Mouse (Mus musculus) neural tube, embryonic 11.5 days (tissue): ENCODE results near the gene Apol7b. TPM values are rescaled to one million over a fixed set of nuclear protein-coding genes. Genes with fewer than 3 reads are reported as not detected.
"Not testable (repeated sequence)": the region's sequence is repeated elsewhere in the genome, so short reads cannot be mapped to it uniquely, and the experiment has no call there.

ENCODE experiments used
- ATAC-seq: fragments of 200-750 bp; cut with Nextera tagmentation; 2 replicates; pipeline ENCODE4 v1.8.0; 2017; ENCODE audit warnings: moderate number of reproducible peaks, mild to moderate bottlenecking, moderate TSS enrichment, moderate library complexity; ENCODE audit not compliant: insufficient read depth, low FRiP score, low TSS enrichment
- DNase-seq: peaks from one replicate; pipeline ENCODE4 v3.0.0-alpha.2; 2015; ENCODE audit warnings: low spot score
- H3K27ac ChIP-seq: fragments of 300-500 bp; sonication (generic); 2 replicates; pipeline ENCODE4 v1.5.1; 2014; ENCODE audit warnings: low read depth, mild to moderate bottlenecking, low read length
- H3K27me3 ChIP-seq: fragments of 300-500 bp; sonication (generic); 2 replicates; pipeline ENCODE4 v1.6.1; 2014; ENCODE audit warnings: mild to moderate bottlenecking, low read length, mixed read lengths; ENCODE audit not compliant: control insufficient read depth, insufficient read depth
- H3K36me3 ChIP-seq: fragments of 300-500 bp; sonication (generic); 2 replicates; pipeline ENCODE4 v1.6.1; 2014; ENCODE audit warnings: mild to moderate bottlenecking, low read length, moderate library complexity, mixed read lengths; ENCODE audit not compliant: control insufficient read depth, insufficient read depth
- H3K4me1 ChIP-seq: fragments of 300-500 bp; sonication (generic); 2 replicates; pipeline ENCODE4 v1.6.1; 2014; ENCODE audit warnings: low read length, mixed read lengths; ENCODE audit not compliant: control insufficient read depth, insufficient read depth
- H3K4me2 ChIP-seq: fragments of 300-500 bp; sonication (generic); 2 replicates; pipeline ENCODE4 v1.6.1; 2014; ENCODE audit warnings: low read depth, mild to moderate bottlenecking, moderate library complexity
- H3K4me3 ChIP-seq: fragments of 300-500 bp; sonication (generic); 2 replicates; pipeline ENCODE4 v1.5.1; 2014; ENCODE audit warnings: low read depth, low read length
- H3K9ac ChIP-seq: fragments of 300-500 bp; sonication (generic); 2 replicates; pipeline ENCODE4 v1.6.1; 2014; ENCODE audit warnings: mild to moderate bottlenecking, low read length
- H3K9me3 ChIP-seq: fragments of 300-500 bp; sonication (generic); 2 replicates; pipeline ENCODE4 v1.6.1; 2016; ENCODE audit warnings: low read length; ENCODE audit not compliant: control insufficient read depth
- WGBS: fragments of 180-500 bp; shearing (Covaris S2); extraction: QIAGEN DNeasy Blood & Tissue Kit; methylation state at CpG from one replicate; pipeline ENCODE4 v1.1.7; 2014; 5-methylcytosine and 5-hydroxymethylcytosine counted together
- polyA plus RNA-seq: library from polyadenylated mRNA; unstranded; fragments of >200 nt; fragmentation: Nextera tagmentation; extraction: Ambion mirVana; gene quantifications from 2 replicates; pipeline ENCODE4 v1.2.1, GENCODE M21; 2014

The Apol7b gene
- polyA plus RNA-seq, 1 experiment from 2014 or later: not detected

DNA sequence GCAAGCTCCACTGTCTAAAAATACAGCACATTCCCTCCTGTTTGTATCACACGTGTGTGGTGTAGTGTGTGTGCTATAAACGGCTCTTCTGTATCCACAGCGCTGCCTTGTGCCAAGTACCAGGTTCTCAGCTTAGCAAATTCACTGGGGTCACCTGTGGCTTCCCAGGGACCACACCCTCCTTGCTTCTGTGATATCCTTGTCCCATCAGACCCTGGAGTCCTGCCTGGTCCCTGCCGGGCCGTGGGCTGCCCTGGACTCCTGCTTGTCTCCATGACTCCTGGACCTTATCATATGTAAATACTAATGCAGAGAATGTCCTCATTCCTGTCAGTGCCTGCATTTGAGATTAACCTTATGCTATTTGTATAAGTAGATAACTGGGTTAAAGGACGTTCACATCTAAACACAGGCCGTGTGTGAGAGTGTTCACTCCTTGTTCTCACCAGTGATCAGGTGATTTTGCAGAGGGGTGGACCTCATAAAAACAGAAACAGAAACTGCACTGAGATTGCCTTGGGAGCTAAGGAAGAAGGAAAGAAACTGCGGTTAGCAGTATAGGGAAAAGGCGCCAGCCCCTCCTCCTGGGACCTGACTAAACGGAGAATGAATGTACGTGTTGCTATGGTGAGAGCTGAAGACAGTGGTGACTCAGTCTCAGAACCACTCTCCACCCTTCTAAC is 49.7 kb downstream of the Apol7b start:
- not testable (repeated sequence) for H3K9ac ChIP-seq, H3K4me2 ChIP-seq, H3K4me3 ChIP-seq, H3K4me1 ChIP-seq, H3K9me3 ChIP-seq, H3K27ac ChIP-seq, H3K36me3 ChIP-seq, DNase-seq, H3K27me3 ChIP-seq, ATAC-seq
- WGBS: 86% methylated on average over 11 of the region's 11 CpGs

DNA sequence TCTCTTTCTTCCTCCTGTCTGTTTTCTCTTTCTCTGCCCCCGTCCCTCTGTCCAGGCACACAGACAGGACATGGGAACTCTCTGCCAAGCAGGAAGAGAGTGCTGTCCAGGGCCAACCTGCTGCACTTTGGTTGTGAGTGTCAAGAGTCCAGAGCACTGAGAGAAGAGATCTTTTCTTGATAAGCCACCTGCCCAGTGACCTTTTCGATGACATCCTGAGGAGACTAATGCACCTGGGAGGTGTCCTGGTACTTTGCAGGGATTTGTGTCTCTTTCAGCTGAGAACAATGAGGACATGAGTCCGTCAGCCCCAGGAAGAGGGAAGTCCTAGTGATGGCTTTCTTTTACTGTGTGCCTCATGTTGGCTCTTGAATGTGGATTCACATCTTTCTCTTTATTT is 53.5 kb downstream of the Apol7b start:
- WGBS: 74% methylated on average over 3 of the region's 3 CpGs
- H3K4me3 ChIP-seq, H3K27me3 ChIP-seq, H3K9me3 ChIP-seq, H3K27ac ChIP-seq, H3K4me1 ChIP-seq, DNase-seq, H3K9ac ChIP-seq, ATAC-seq, H3K4me2 ChIP-seq, H3K36me3 ChIP-seq: not testable (repeated sequence)

DNA sequence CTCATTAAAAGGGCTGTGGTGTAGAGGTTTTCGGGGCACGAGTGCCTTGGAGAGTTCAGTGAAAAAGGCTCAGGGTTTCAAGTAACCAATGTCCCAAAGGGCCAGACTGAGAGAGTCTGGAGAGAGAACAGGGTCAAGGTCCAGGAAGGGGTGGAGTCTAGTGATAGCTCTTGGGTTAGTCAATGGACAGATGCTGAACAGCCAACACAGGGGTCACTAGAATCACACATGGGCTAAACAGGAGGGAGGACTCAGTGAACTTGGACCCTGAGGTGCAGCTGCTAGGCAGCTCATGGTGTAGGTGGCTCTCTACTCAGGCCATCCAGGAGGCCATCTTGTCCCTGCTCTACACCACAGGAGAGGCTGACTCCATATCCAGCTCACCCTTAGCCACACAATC is 59.8 kb downstream of the Apol7b start:
- no peaks in the 10 kb centered on the region for H3K27me3 ChIP-seq
- no peak overlapping the region for H3K9ac ChIP-seq
- WGBS: 85% methylated on average over 2 of the region's 2 CpGs
- no peaks in the 10 kb centered on the region for H3K9me3 ChIP-seq
- no peaks in the 10 kb centered on the region for H3K4me1 ChIP-seq
- H3K27ac ChIP-seq: no peak overlapping the region
- no peak overlapping the region for H3K4me2 ChIP-seq
- no peak overlapping the region for H3K4me3 ChIP-seq
- H3K36me3 ChIP-seq: no peaks in the 10 kb centered on the region
- no peak for ATAC-seq
- DNase-seq: no peak

DNA sequence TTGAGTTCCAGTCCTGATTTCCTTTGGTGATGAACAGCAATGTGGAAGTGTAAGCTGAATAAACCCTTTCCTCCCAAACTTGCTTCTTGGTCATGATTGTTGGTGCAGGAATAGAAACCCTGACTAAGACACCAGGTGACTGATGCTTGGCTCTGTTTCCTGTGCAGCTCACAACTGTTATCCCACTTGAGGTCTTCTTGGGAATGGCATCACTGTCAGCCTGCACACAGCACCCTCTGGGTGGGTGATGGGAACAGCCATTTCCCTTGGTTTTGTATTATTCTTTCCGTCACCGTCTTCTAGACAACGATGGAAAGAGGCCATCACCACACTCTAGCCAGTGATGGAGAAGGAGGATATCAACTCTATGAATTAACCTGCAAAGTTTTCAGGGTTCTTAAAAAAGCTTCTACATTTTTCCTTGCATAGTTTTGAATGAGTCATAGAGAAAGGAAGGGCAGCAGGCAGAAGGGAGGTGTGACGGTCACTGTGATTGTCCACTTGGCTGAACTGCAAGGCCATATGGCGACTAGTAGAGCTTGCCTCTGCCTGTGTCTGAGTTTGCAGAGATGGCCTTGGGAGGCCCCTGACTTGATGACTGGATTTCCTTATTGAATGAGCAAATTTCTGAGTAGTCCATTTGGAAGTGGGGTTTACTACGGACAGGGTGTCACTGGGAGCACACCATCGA is 62.8 kb downstream of the Apol7b start:
- Histone ChIP-seq H3K36me3 (no peaks in the 10 kb centered on the region), H3K4me1 (no peaks in the 10 kb centered on the region), H3K27ac (no peak overlapping the region), H3K27me3 (no peaks in the 10 kb centered on the region), H3K9ac (no peak overlapping the region), H3K9me3 (no peaks in the 10 kb centered on the region), H3K4me3 (no peak overlapping the region), H3K4me2 (no peak overlapping the region)
- 95% methylated on average over 7 of the region's 7 CpGs for WGBS
- ATAC-seq (no peak), DNase-seq (no peak)

DNA sequence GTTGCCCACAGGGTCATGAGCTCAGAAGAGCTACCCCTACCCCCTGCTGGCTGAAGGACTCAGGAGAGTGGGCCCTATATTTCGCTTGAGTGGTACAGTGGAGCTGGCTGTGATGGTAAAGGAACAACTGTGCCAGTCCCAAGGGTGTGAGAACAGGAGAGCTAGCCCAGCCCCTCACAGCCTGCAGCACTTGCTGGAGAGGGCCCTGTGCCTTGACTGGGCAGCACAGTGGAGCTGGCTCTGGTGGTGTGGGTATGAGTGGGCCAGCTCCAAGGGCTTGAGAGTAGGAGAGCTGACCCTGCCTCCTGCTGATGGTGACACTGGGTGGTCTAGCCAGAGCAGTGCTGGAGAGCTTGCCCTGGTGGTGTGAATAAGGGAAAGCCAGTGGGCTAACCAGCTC is 64.4 kb downstream of the Apol7b start:
- no peak for DNase-seq
- ATAC-seq: no peak
- Histone ChIP-seq H3K27ac (no peak overlapping the region), H3K4me3 (no peak overlapping the region), H3K4me2 (no peak overlapping the region), H3K4me1 (no peaks in the 10 kb centered on the region), H3K36me3 (no peaks in the 10 kb centered on the region), H3K27me3 (no peaks in the 10 kb centered on the region), H3K9ac (no peak overlapping the region), H3K9me3 (no peaks in the 10 kb centered on the region)
- 71% methylated on average over 1 of the region's 1 CpGs for WGBS

DNA sequence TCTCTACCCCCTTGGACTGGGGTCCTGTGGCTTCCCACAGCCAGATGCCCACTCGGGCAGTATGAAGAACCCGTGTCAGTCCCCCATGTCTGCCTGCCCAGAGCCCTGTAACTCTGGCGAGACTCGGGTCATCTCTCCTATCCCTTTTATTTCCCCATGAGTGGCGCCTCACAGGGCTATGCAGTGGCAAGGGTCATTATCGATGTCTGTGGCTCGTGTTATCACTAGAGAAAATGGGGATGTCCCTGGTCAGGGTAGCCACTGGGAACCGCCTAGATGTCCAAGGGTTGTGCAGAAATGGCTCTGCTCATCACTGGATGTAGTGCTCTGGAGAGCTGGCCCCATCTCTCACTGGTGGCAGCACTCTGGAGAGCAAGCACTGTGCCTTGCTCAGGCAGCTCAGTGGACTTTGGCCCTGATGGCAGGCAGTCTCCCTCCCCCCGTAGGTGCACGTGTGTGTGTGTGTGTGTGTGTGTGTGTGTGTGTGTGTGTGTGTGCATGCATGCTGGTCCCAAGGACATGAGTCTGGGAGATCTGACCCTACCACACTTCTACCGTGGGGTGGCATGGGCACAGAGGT is 64.9 kb downstream of the Apol7b start:
- H3K27me3 ChIP-seq: no peaks in the 10 kb centered on the region
- no peak overlapping the region for H3K9ac ChIP-seq
- 82% methylated on average over 11 of the region's 11 CpGs for WGBS
- no peak overlapping the region for H3K4me3 ChIP-seq
- DNase-seq: no peak
- no peaks in the 10 kb centered on the region for H3K9me3 ChIP-seq
- no peaks in the 10 kb centered on the region for H3K36me3 ChIP-seq
- ATAC-seq: no peak
- no peaks in the 10 kb centered on the region for H3K4me1 ChIP-seq
- no peak overlapping the region for H3K4me2 ChIP-seq
- H3K27ac ChIP-seq: no peak overlapping the region

DNA sequence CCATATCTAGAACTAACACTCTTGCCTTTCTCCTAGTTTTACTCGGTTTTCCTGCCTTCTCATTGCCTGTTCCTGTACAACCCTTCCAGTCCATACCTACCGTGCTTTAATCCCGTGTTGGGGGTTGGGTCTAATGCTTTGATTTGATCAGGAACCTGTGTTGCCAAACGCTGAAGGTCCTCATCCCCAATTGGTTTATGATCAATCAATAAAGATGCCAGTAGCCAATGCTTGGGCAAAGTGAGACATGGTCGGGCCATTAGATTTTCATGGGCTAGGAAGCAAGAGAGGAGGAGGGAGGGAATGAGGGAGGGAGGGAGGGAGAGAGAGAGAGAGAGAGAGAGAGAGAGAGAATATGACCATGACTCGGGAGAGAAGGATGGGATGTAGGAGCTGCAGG is 65.8 kb downstream of the Apol7b start:
- 77% methylated on average over 6 of the region's 6 CpGs for WGBS
- no peak overlapping the region for H3K9ac ChIP-seq
- no peaks in the 10 kb centered on the region for H3K27me3 ChIP-seq
- H3K4me1 ChIP-seq: no peaks in the 10 kb centered on the region
- H3K27ac ChIP-seq: no peak overlapping the region
- no peak overlapping the region for H3K4me3 ChIP-seq
- H3K9me3 ChIP-seq: no peaks in the 10 kb centered on the region
- DNase-seq (no peak), ATAC-seq (no peak)
- no peaks in the 10 kb centered on the region for H3K36me3 ChIP-seq
- H3K4me2 ChIP-seq: no peak overlapping the region

DNA sequence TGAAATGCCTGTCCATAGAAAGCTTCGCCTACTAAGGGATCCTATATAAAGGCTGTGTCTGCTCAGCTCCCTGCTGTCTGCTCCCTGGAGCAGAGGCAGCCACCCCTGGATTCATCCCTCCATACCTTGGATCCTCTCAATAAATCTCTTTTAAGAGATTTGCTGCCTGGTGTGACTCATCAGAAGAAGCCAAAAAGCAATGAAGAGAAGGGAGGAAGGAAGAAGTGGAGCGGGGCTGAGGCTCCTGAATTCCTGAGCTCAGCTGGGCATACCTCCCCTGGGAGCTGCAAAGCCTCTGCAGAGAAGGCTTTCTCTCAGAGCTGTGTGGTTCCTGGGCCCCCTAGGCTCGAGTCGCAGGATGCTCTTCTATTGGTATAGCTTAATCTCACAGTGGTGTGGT is 67.4 kb downstream of the Apol7b start:
- H3K27ac ChIP-seq: no peak overlapping the region
- H3K4me3 ChIP-seq: no peak overlapping the region
- H3K4me1 ChIP-seq: no peaks in the 10 kb centered on the region
- no peak for DNase-seq
- 52% methylated on average over 4 of the region's 4 CpGs for WGBS
- no peak for ATAC-seq
- no peaks in the 10 kb centered on the region for H3K27me3 ChIP-seq
- no peaks in the 10 kb centered on the region for H3K9me3 ChIP-seq
- no peak overlapping the region for H3K9ac ChIP-seq
- no peaks in the 10 kb centered on the region for H3K36me3 ChIP-seq
- H3K4me2 ChIP-seq: no peak overlapping the region

DNA sequence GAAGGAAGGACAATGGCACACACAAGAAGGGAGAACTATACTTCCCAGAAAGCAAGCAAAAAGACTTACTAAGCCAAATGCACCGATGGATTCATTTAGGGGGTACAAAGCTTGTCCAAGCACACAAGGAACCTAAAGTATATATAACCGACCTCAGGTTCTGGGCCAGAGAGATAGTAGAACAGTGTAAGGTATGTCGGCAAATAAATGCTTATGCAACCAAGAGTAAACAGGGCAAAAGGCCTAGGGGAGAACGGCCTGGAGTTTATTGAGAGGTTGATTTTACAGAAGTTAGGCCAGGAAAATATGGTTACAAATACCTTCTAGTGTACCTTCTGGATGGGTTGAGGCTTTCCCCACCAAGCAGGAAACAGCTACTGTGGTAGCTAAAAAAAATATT is 69.9 kb downstream of the Apol7b start:
- no peak overlapping the region for H3K9ac ChIP-seq
- no peaks in the 10 kb centered on the region for H3K9me3 ChIP-seq
- 94% methylated on average over 4 of the region's 4 CpGs for WGBS
- DNase-seq (no peak), ATAC-seq (no peak)
- H3K36me3 ChIP-seq: no peaks in the 10 kb centered on the region
- no peaks in the 10 kb centered on the region for H3K4me1 ChIP-seq
- H3K27ac ChIP-seq: no peak overlapping the region
- H3K4me3 ChIP-seq: no peak overlapping the region
- H3K4me2 ChIP-seq: no peak overlapping the region
- no peaks in the 10 kb centered on the region for H3K27me3 ChIP-seq
